Mouse (Mus musculus): Measurements from ENCODE around the gene Zfp629.

The Zfp629 gene

GRCm38 (mm10) chr7:127614091-127614490 lies 1.5 kb downstream of the Zfp629 start:
- DNase-seq, result no peak

GRCm38 (mm10) chr7:127613501-127613900 lies 2.1 kb downstream of the Zfp629 start:
- no peak for DNase-seq

GRCm38 (mm10) chr7:127611561-127611960 lies 4.0 kb downstream of the Zfp629 start:
- no peak for DNase-seq

- DNase-seq, result no peak
These were observed 4.6 kb downstream of the Zfp629 start for GRCm38 (mm10) chr7:127611011-127611410.

- no peak for DNase-seq
These were observed 8.4 kb downstream of the Zfp629 start for GRCm38 (mm10) chr7:127607150-127607549.

GRCm38 (mm10) chr7:127604256-127604655 lies 11.3 kb downstream of the Zfp629 start:
- no peak for DNase-seq

- no peak for DNase-seq
These were observed 12.7 kb downstream of the Zfp629 start for GRCm38 (mm10) chr7:127602903-127603302.

GRCm38 (mm10) chr7:127601735-127602134 lies 13.9 kb downstream of the Zfp629 start:
- DNase-seq, result no peak

- DNase-seq, result no peak
These were observed 15.0 kb downstream of the Zfp629 start for GRCm38 (mm10) chr7:127600612-127601011.

- no peak for DNase-seq
These were observed 18.9 kb downstream of the Zfp629 start for GRCm38 (mm10) chr7:127596747-127597146.

- DNase-seq, result no peak
These were observed 23.0 kb downstream of the Zfp629 start for GRCm38 (mm10) chr7:127592575-127592974.

- no peak for DNase-seq
These were observed 24.5 kb downstream of the Zfp629 start for GRCm38 (mm10) chr7:127591108-127591507.

- DNase-seq, result no peak
These were observed 26.0 kb downstream of the Zfp629 start for GRCm38 (mm10) chr7:127589637-127590036.

- DNase-seq, result no peak
These were observed 26.7 kb downstream of the Zfp629 start for GRCm38 (mm10) chr7:127588901-127589300.

- DNase-seq, result peak; percentile 89 to 94
These were observed 27.4 kb downstream of the Zfp629 start, which contains the start of the genes Ccdc189 and Rnf40 for GRCm38 (mm10) chr7:127588011-127588871. Gene Ccdc189, minus strand, starts transcription at chr7:127588595. Gene Rnf40, plus strand, starts transcription at chr7:127588767.

- no peak for DNase-seq
These were observed 28.4 kb downstream of the Zfp629 start for GRCm38 (mm10) chr7:127587196-127587595.

- DNase-seq, result no peak
These were observed 29.4 kb downstream of the Zfp629 start for GRCm38 (mm10) chr7:127586149-127586548.

- no peak for DNase-seq
These were observed 30.6 kb downstream of the Zfp629 start for GRCm38 (mm10) chr7:127585031-127585430.

GRCm38 (mm10) chr7:127583260-127583659 lies 32.3 kb downstream of the Zfp629 start:
- no peak for DNase-seq

GRCm38 (mm10) chr7:127574115-127574514 lies 41.5 kb downstream of the Zfp629 start:
- DNase-seq, result no peak

GRCm38 (mm10) chr7:127573503-127574008 lies 42.0 kb downstream of the Zfp629 start:
- peak; percentile 20 for DNase-seq

- peak; percentile 83 to 89 for DNase-seq
These were observed 42.6 kb downstream of the Zfp629 start, which contains the start of gene Phkg2 for GRCm38 (mm10) chr7:127572895-127573471. Gene Phkg2, plus strand, starts transcription at chr7:127573340.

GRCm38 (mm10) chr7:127564381-127565150 lies 51.0 kb downstream of the Zfp629 start:
- no peak for DNase-seq

All from B cell, adult 2 months (primary cell).